Mouse (Mus musculus): ENCODE results near the gene Vangl1. TPM values are rescaled to one million over a fixed set of nuclear protein-coding genes. Genes with fewer than 3 reads are reported as not detected.

Vangl1 gene
- total and polyA plus RNA-seq, 3 experiments: not detected

DNA sequence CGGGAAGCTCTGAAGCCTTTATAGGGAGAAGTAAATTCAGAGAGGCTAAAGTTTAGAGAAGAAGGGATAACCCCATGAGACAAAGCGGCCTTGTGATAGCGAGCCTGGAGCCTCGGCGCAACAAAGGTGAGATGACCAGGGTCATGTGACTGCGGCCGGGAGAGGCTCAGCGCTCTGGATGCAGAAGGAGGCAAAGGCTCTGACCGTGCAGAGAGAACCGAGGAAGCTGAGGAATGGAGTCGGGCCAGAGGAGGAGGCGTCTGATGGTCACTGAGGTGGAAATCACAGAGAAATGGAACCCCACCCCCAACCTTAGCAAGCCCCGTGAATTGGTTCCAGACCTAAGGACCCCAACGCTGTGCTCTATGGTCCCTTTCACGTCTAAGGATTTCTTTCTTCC lies 7.8 kb upstream of the Vangl1 start:
- H3K79me2 ChIP-seq (replicated peaks; ENCODE audit: control insufficient read depth, extremely low read depth, insufficient read depth, poor library complexity, severe bottlenecking): no peaks in the 10 kb centered on the region
- H3K4me2 ChIP-seq (ENCODE audit: insufficient read depth, low read depth, poor library complexity, severe bottlenecking): no peak overlapping the region
- dilution Hi-C loops (cut with MboI; ENCODE audit: extremely low pct_ligation_motif_present, extremely low pct_unique_long_range_greater_than_20kb, low sequenced_read_pairs): no loop called here

GRCm38 (mm10) chr3:102211340-102211739 lies 6.8 kb upstream of the Vangl1 start:
- Histone ChIP-seq H3K9ac (ENCODE audit: insufficient read depth, low read depth) (no peak overlapping the region), H3K79me2 (replicated peaks; ENCODE audit: control insufficient read depth, extremely low read depth, insufficient read depth, poor library complexity, severe bottlenecking) (no peaks in the 10 kb centered on the region), H3K4me2 (ENCODE audit: insufficient read depth, low read depth, poor library complexity, severe bottlenecking) (no peak overlapping the region), H3K27ac (ENCODE audit: insufficient read depth, low read depth) (no peak overlapping the region), H3K36me3 (replicated peaks in 1 of 2; ENCODE audit: control insufficient read depth in 1 of 2, insufficient read depth in 1 of 2, low read length in 1 of 2) (no peaks in the 10 kb centered on the region), H3K4me3 (replicated peaks in 1 of 3; ENCODE audit: low read depth in 2 of 3, low read length in 2 of 3, poor library complexity in 1 of 3) (no peak overlapping the region), H3K9me3 (replicated peaks; ENCODE audit: low read length) (peaks cover 6% of the 10 kb centered on the region), H3K4me1 (ENCODE audit: control insufficient read depth in 1 of 2, insufficient read depth in 2 of 2) (peaks cover 0 to 40% of the 10 kb centered on the region in 2 experiments; a peak in 2 of 4 replicates), H3K27me3 (replicated peaks) (no peaks in the 10 kb centered on the region)
- peak; percentile 45 for DNase-seq (ENCODE audit: extremely low read depth)
- in situ Hi-C loops (cut with MboI; ENCODE audit: low pct_ligation_motif_present, low pct_unique_long_range_greater_than_20kb, low sequenced_read_pairs) (no loop called here), dilution Hi-C loops (cut with MboI; ENCODE audit: extremely low pct_ligation_motif_present, extremely low pct_unique_long_range_greater_than_20kb, low sequenced_read_pairs) (no loop called here)
- TF ChIP-seq EP300 (IDR thresholded peaks at IDR 0.05; ENCODE audit: low read length): 0 out of 2 replicates have a peak, but pooled peaks have one; percentile 35
- TF ChIP-seq ETS1 (conservative IDR thresholded peaks at IDR 0.05; ENCODE audit: low read depth, low read length): no peak

More for the DNA sequence above, 7.8 kb upstream of the Vangl1 start:
- Histone ChIP-seq H3K27ac (ENCODE audit: insufficient read depth, low read depth) (no peak overlapping the region), H3K27me3 (replicated peaks) (no peaks in the 10 kb centered on the region), H3K36me3 (replicated peaks in 1 of 2; ENCODE audit: control insufficient read depth in 1 of 2, insufficient read depth in 1 of 2, low read length in 1 of 2) (no peaks in the 10 kb centered on the region), H3K9me3 (replicated peaks; ENCODE audit: low read length) (peaks cover 3% of the 10 kb centered on the region), H3K4me1 (ENCODE audit: control insufficient read depth in 1 of 2, insufficient read depth in 2 of 2) (peaks cover 0 to 40% of the 10 kb centered on the region in 2 experiments; a peak in 2 of 4 replicates), H3K4me3 (replicated peaks in 1 of 3; ENCODE audit: low read depth in 2 of 3, low read length in 2 of 3, poor library complexity in 1 of 3) (no peak overlapping the region), H3K9ac (ENCODE audit: insufficient read depth, low read depth) (no peak overlapping the region)
- no peak for DNase-seq (ENCODE audit: extremely low read depth)
- TF ChIP-seq MAFK (IDR thresholded peaks at IDR 0.05; ENCODE audit: insufficient replicate concordance, low read length) (no peak), MXI1 (IDR thresholded peaks at IDR 0.05; ENCODE audit: low read depth, low read length) (no peak), POLR2A (IDR thresholded peaks at IDR 0.05; ENCODE audit: low read depth, low read length) (no peak), RCOR1 (conservative IDR thresholded peaks at IDR 0.05; ENCODE audit: low read depth, low read length) (no peak), MYC (IDR thresholded peaks at IDR 0.05; ENCODE audit: low read depth, low read length) (no peak), CHD1 (IDR thresholded peaks at IDR 0.05; ENCODE audit: low read depth, low read length) (no peak), PAX5 (IDR thresholded peaks at IDR 0.05; ENCODE audit: low read length) (no peak), JUN (IDR thresholded peaks at IDR 0.05; ENCODE audit: insufficient read depth, low read depth, low read length) (no peak), POLR2AphosphoS2 (IDR thresholded peaks at IDR 0.05; ENCODE audit: low read depth, low read length) (no peak), ZC3H11A (IDR thresholded peaks at IDR 0.05; ENCODE audit: low read depth, low read length) (no peak), BHLHE40 (IDR thresholded peaks at IDR 0.05; ENCODE audit: low read depth, low read length) (no peak), TCF12 (IDR thresholded peaks at IDR 0.05; ENCODE audit: low read depth, low read length) (no peak), ZKSCAN1 (IDR thresholded peaks at IDR 0.05; ENCODE audit: borderline replicate concordance, low read depth, low read length) (no peak), MEF2A (IDR thresholded peaks at IDR 0.05; ENCODE audit: borderline replicate concordance, low read depth, low read length) (no peak), HCFC1 (IDR thresholded peaks at IDR 0.05; ENCODE audit: low read depth, low read length) (no peak), USF1 (IDR thresholded peaks at IDR 0.05; ENCODE audit: low read depth, low read length) (no peak)
- in situ Hi-C loops (cut with MboI; ENCODE audit: low pct_ligation_motif_present, low pct_unique_long_range_greater_than_20kb, low sequenced_read_pairs): no loop called here

Measured in CH12.LX (cell line).